Mouse (Mus musculus) 416B (cell line): ENCODE results near the gene 5031439G07Rik.

ENCODE experiments used
- DNase-seq: peaks from one replicate; pipeline ENCODE4 v3.0.0; 2011; ENCODE audit warnings: low read depth

The 5031439G07Rik gene

GRCm38 (mm10) chr15:84957851-84958250 lies 30.5 kb downstream of the 5031439G07Rik start:
- DNase-seq = no peak

GRCm38 (mm10) chr15:84953259-84953658 lies 35.1 kb downstream of the 5031439G07Rik start:
- DNase-seq = no peak

- DNase-seq = no peak
Measured at GRCm38 (mm10) chr15:84950053-84950452, 38.3 kb downstream of the 5031439G07Rik start.

- DNase-seq = no peak
Measured at GRCm38 (mm10) chr15:84948990-84949389, 39.4 kb downstream of the 5031439G07Rik start.

- DNase-seq = no peak
Measured at GRCm38 (mm10) chr15:84944319-84944718, 44.0 kb downstream of the 5031439G07Rik start.

GRCm38 (mm10) chr15:84942647-84943285 lies 45.6 kb downstream of the 5031439G07Rik start:
- DNase-seq = no peak

- peak; percentile 78 for DNase-seq
Measured at GRCm38 (mm10) chr15:84940102-84940501, 48.2 kb downstream of the 5031439G07Rik start.

GRCm38 (mm10) chr15:84934901-84935300 lies 53.5 kb downstream of the 5031439G07Rik start:
- no peak for DNase-seq

GRCm38 (mm10) chr15:84932351-84932750 lies 56.0 kb downstream of the 5031439G07Rik start:
- DNase-seq = peak; percentile 63

GRCm38 (mm10) chr15:84925495-84926018 lies 62.8 kb downstream of the 5031439G07Rik start:
- peak; percentile 82 for DNase-seq

GRCm38 (mm10) chr15:84924781-84925315 lies 63.5 kb downstream of the 5031439G07Rik start:
- DNase-seq = peak; percentile 72

- DNase-seq = peak; percentile 78
Measured at GRCm38 (mm10) chr15:84923508-84924181, 64.7 kb downstream of the 5031439G07Rik start.

GRCm38 (mm10) chr15:84922884-84923507 lies 65.4 kb downstream of the 5031439G07Rik start, which contains the start of gene Nup50:
TSS of gene Nup50 (plus strand) at chr15:84923411.
- DNase-seq = peak; percentile 99

- no peak for DNase-seq
Measured at GRCm38 (mm10) chr15:84919938-84920337, 68.4 kb downstream of the 5031439G07Rik start, which contains the start of gene Gm29666. TSS of gene Gm29666 (minus strand) at chr15:84920038.

- DNase-seq = no peak
Measured at GRCm38 (mm10) chr15:84913201-84913600, 75.2 kb downstream of the 5031439G07Rik start.

GRCm38 (mm10) chr15:84903843-84904385 lies 84.4 kb downstream of the 5031439G07Rik start:
- no peak for DNase-seq

- no peak for DNase-seq
Measured at GRCm38 (mm10) chr15:84898077-84898476, 90.3 kb downstream of the 5031439G07Rik start.

GRCm38 (mm10) chr15:84896664-84897063 lies 91.7 kb downstream of the 5031439G07Rik start:
- peak; percentile 89 for DNase-seq

- peak; percentile 88 for DNase-seq
Measured at GRCm38 (mm10) chr15:84896216-84896615, 92.1 kb downstream of the 5031439G07Rik start.
